Mouse (Mus musculus) myocyte (in vitro differentiated cells): ENCODE measurements at regions not wholly inside any gene's neighbourhood (a gene's known extent, or its start where the extent isn't known, plus 50 kb on each side); places are given as distances from the start of the nearest gene placed in this dataset.

Experiments used
- MAX ChIP-seq: IDR thresholded peaks from one replicate; pipeline ENCODE4 v1.6.1; 2011; ENCODE audit warnings: low read depth, mild to moderate bottlenecking, control low read depth
- MYOD1 ChIP-seq, 3 experiments: IDR thresholded peaks; one replicate each; pipeline ENCODE4 v1.6.1; 2011; ENCODE audit warnings: control low read depth in 2 of 3, low read depth in 2 of 3, mild to moderate bottlenecking in 2 of 3, moderate library complexity in 1 of 3; ENCODE audit not compliant: insufficient read length in 2 of 3, control insufficient read depth in 1 of 3
- MYOG ChIP-seq, 3 experiments: IDR thresholded peaks; one replicate each; pipeline ENCODE4 v1.6.1; 2011; ENCODE audit warnings: control low read depth in 2 of 3, low read depth in 2 of 3, mild to moderate bottlenecking in 2 of 3; ENCODE audit not compliant: insufficient read length in 2 of 3, control insufficient read depth in 1 of 3, insufficient read depth in 1 of 3
- POLR2A ChIP-seq: IDR thresholded peaks from one replicate; pipeline ENCODE4 v1.6.1; 2011; ENCODE audit warnings: low read depth, mild to moderate bottlenecking, control low read depth, moderate library complexity; ENCODE audit not compliant: insufficient read length
- POLR2AphosphoS2 ChIP-seq: IDR thresholded peaks from one replicate; pipeline ENCODE4 v1.6.1; 2011; ENCODE audit warnings: low read depth, control low read depth; ENCODE audit not compliant: insufficient read length
- SRF ChIP-seq: IDR thresholded peaks from one replicate; pipeline ENCODE4 v1.6.1; 2011; ENCODE audit warnings: low read depth; ENCODE audit not compliant: control insufficient read depth, insufficient read length
- TCF12 ChIP-seq: IDR thresholded peaks from one replicate; pipeline ENCODE4 v1.6.1; 2011; ENCODE audit warnings: mild to moderate bottlenecking, control low read depth; ENCODE audit not compliant: poor library complexity, insufficient read depth, severe bottlenecking
- USF1 ChIP-seq: IDR thresholded peaks from one replicate; pipeline ENCODE4 v1.6.1; 2011; ENCODE audit warnings: low read depth, mild to moderate bottlenecking, control low read depth, moderate library complexity

- TF ChIP-seq POLR2A (no peak), SRF (no peak), MYOD1 (IDR thresholded peaks at IDR 0.05; ENCODE audit: control insufficient read depth in 1 of 3, insufficient read length in 2 of 3, low read depth in 2 of 3) (no peak), MYOG (IDR thresholded peaks at IDR 0.05; ENCODE audit: control insufficient read depth in 1 of 3, insufficient read depth in 1 of 3, insufficient read length in 2 of 3, low read depth in 2 of 3) (no peak), TCF12 (no peak), USF1 (no peak), MAX (no peak), POLR2AphosphoS2 (no peak)
Observed at GRCm38 (mm10) chr4:72351985-72352384, 151.3 kb upstream of the Tle1 start.
